Mouse (Mus musculus) left cerebral cortex, postnatal 4 days (tissue): ENCODE data around the gene Efna2. TPM values are rescaled to one million over a fixed set of nuclear protein-coding genes. Genes with fewer than 3 reads are reported as not detected.

Experiments
- DNase-seq: peaks from one replicate; pipeline ENCODE4 v3.0.0-alpha.2; 2022
- intact Hi-C: fragments of 180-260 bp; cut with DNase I; formaldehyde crosslinking; loops from one replicate; pipeline ENCODE4 v1.15.1; 2025
- total RNA-seq, 2 experiments: library from RNA; stranded (reverse); gene quantifications; 2 replicates each; pipeline ENCODE4 v1.2.3; 2021

Efna2 gene
- total RNA-seq, 2 experiments from 2014 or later: 25.5 to 28.6 TPM

GRCm38 (mm10) chr10:80141786-80142529, 37.3 kb upstream of the Efna2 start:
- peak; percentile 96 for DNase-seq
- intact Hi-C loops: no loop called here

GRCm38 (mm10) chr10:80142530-80142925, 36.8 kb upstream of the Efna2 start:
- no peak for DNase-seq
- intact Hi-C loops: no loop called here

GRCm38 (mm10) chr10:80143664-80144063, 35.6 kb upstream of the Efna2 start:
- DNase-seq: no peak
- intact Hi-C loops: no loop called here

- intact Hi-C loops: no loop called here
- DNase-seq: no peak
Measured at GRCm38 (mm10) chr10:80144159-80144558, 35.1 kb upstream of the Efna2 start.

- intact Hi-C loops: no loop called here
- DNase-seq: peak; percentile 82
Measured at GRCm38 (mm10) chr10:80144864-80145838, 34.1 kb upstream of the Efna2 start.

GRCm38 (mm10) chr10:80145896-80146295, 33.4 kb upstream of the Efna2 start:
- intact Hi-C loops: no loop called here
- DNase-seq: no peak

GRCm38 (mm10) chr10:80146568-80147011, 32.7 kb upstream of the Efna2 start:
- no peak for DNase-seq
- intact Hi-C loops: no loop called here

GRCm38 (mm10) chr10:80147146-80147718, 32.0 kb upstream of the Efna2 start:
- no peak for DNase-seq
- intact Hi-C loops: no loop called here

- DNase-seq: peak; percentile 79
- intact Hi-C loops: loop anchor here (2.0 kb wide), 1 partner anchor 17 kb away; the partner anchor contains the start of gene Cirbp
Measured at GRCm38 (mm10) chr10:80147719-80148601, 31.3 kb upstream of the Efna2 start, which contains the start of gene Midn. Gene Midn, plus strand, starts transcription at chr10:80148272.

GRCm38 (mm10) chr10:80148610-80149290, 30.5 kb upstream of the Efna2 start:
- intact Hi-C loops: loop anchor here (2.0 kb wide), 1 partner anchor 16 kb away; the partner anchor contains the start of gene Cirbp
- DNase-seq: peak; percentile 96

GRCm38 (mm10) chr10:80149291-80150225, 29.7 kb upstream of the Efna2 start:
- intact Hi-C loops: loop anchor here (2.0 kb wide), 1 partner anchor 15 kb away; the partner anchor contains the start of gene Cirbp

GRCm38 (mm10) chr10:80150226-80151210, 28.8 kb upstream of the Efna2 start:
- DNase-seq: peak; percentile 85
- intact Hi-C loops: no loop called here

More at GRCm38 (mm10) chr10:80149291-80150225, 29.7 kb upstream of the Efna2 start:
- peak; percentile 99 for DNase-seq

- no peak for DNase-seq
- intact Hi-C loops: no loop called here
Measured at GRCm38 (mm10) chr10:80151211-80152034, 27.9 kb upstream of the Efna2 start.

- intact Hi-C loops: no loop called here
- no peak for DNase-seq
Measured at GRCm38 (mm10) chr10:80152071-80152872, 27.0 kb upstream of the Efna2 start.

GRCm38 (mm10) chr10:80152873-80153260, 26.4 kb upstream of the Efna2 start:
- DNase-seq: no peak
- intact Hi-C loops: no loop called here
